Mouse (Mus musculus): ENCODE results near the gene Lrp6. TPM values are rescaled to one million over a fixed set of nuclear protein-coding genes. Genes with fewer than 3 reads are reported as not detected.

The Lrp6 gene
- total RNA-seq, 2 experiments from 2014 or later, result 45.9 to 47.0 TPM

DNA sequence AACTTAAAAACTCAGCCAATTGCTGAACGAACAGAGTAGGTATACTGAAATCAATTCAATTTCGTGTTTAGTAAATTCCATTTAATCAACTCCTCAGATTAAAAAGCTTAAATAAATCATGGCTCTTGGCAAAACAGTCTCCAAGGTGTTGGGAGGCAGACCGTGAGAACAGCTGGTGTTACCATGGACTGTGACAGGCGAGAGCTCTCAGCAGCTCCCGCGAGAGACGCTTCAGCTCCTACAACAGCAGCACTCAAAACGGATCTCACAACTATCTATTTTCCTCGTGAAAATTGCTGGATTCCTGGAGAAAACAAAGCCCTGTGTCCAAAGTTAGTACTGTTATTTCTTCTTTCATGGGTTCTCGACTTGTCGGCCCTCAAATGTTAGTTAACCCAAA is 116.8 kb downstream of the Lrp6 start:
- DNase-seq (ENCODE audit: low spot score in 2 of 2), result peak; percentile 32 to 52
- intact Hi-C loops (cut with DNase I), result no loop called here

DNA sequence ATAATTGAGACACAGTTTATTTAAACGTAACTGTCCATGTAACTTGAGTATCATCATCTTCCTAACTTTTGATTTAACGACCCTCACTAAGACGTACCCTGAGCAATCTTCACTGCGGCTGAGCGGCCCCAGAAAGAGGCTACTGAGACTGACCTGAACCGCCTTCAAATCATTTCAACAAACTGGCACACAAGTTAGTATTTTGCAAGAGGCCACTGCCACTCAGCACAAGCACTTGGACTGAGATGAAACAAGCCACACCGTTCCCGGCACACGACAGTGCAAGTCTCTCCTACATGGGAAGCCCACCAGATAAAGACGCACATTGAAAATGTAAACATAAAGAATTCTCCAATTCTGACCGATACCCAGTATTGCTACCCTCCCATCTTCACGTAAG is 118.3 kb downstream of the Lrp6 start:
- intact Hi-C loops (cut with DNase I), result no loop called here
- DNase-seq (ENCODE audit: low spot score in 2 of 2), result no peak

DNA sequence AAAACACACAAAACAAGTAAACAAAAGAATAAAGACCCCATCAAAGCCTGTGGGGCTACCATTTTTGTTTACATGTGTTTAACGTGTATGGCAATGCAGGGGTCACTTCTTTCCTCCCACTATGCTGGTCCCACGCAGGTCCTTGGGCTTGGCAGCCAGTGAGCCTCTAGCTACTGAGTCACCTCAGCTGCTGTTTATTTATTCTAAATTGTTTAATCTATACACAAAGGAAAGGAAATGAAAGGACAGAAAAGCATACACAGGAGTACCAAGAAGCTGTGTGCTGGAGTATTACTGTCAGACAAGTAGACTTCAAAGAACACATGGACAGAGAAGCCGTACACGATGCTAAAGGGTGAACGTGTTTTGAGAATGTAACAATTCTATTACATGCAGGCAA is 122.8 kb downstream of the Lrp6 start:
- DNase-seq (ENCODE audit: low spot score in 2 of 2), result no peak
- intact Hi-C loops (cut with DNase I), result no loop called here

DNA sequence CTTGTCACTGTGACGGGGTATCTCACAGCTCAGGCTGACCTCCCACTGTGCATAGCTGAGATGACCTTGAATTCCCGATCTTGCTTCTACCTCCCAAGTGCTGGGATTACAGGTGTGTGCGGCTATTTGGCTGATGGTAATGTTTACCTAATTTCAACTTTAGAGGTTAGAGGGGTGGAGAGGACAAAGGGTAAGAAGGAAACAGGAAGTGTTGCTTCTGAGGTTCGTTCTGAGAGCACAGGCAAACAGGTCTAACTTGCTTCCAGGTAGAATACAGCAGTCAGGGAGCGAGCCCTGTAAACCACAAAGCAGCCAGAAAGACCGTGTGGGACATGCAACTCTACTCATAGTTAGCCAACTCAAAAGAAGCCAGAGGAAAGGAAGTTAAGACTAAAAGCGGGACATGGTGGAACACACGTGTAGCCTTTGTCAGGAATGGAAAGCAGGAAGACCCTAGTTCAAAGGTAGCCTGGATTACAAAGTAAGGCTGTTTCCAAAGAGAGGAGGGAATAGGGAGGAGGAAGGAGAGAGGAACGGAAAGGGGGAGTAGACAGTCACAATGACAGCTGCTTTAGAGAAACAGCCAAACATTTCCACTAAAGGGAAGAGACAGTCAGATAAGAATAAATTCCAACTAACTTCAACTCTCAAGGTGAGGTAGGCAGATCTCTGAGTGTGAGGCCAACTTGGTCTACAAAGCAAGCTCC is 123.4 kb downstream of the Lrp6 start:
- DNase-seq (ENCODE audit: low spot score in 2 of 2), result no peak
- intact Hi-C loops (cut with DNase I), result no loop called here

DNA sequence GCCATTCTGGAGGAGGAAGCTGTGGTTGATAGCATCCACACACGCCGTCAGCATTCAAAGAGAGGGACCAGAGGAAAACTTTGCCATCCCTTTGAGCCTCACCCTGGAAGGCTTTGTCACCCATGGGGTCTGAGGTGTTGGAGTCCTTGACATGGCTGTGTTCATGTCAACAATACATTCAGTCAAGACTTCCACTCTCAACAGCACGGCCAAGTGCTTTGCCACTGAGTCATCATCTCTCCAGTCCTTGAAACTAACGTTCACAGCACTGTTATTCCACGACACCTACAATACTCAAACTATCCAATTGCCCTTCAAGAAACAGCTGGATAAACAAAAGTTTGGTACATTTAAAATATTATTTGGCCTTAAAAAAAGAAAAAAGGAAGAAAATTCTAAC is 124.5 kb downstream of the Lrp6 start:
- DNase-seq (ENCODE audit: low spot score in 2 of 2), result no peak
- intact Hi-C loops (cut with DNase I), result no loop called here

DNA sequence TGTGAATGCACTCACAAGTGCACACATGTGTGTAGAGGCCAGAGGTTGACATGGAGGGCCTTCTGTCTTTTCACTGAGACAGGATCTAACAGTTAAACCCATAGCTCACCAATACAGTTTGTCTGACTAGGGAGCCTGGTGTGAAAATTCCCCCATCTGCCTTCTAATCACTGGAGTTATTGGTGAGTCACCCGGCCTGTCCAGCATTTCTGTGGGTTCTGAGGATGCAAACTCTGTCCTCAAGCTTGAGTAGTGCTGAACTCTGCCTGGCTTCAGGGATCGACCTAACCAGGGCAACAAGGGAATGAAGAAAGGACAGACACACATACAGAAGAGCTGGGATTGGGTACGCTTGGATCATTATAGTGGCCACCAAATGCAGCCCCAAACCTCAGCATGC is 125.0 kb downstream of the Lrp6 start:
- intact Hi-C loops (cut with DNase I), result no loop called here
- DNase-seq (ENCODE audit: low spot score in 2 of 2), result no peak

DNA sequence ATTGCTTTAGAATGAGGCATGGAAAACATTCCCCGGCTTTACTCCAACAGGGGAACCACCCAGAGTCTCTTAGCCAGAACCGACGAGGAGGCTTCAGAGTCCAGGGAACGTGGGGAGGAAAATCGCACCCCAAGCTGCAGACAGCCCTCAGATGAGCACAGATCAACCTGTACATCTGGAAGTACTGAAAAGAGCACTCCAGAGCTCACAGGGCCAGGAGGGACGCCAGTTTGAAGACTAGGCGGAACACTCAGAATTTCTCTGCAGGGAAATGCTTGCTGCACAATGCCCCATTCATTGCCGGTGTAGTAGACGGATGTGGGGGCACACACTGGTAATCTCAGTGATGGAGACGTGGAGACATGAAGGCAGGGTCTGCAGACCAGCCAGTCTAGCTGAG is 126.7 kb downstream of the Lrp6 start:
- DNase-seq (ENCODE audit: low spot score in 2 of 2), result no peak
- intact Hi-C loops (cut with DNase I), result no loop called here

DNA sequence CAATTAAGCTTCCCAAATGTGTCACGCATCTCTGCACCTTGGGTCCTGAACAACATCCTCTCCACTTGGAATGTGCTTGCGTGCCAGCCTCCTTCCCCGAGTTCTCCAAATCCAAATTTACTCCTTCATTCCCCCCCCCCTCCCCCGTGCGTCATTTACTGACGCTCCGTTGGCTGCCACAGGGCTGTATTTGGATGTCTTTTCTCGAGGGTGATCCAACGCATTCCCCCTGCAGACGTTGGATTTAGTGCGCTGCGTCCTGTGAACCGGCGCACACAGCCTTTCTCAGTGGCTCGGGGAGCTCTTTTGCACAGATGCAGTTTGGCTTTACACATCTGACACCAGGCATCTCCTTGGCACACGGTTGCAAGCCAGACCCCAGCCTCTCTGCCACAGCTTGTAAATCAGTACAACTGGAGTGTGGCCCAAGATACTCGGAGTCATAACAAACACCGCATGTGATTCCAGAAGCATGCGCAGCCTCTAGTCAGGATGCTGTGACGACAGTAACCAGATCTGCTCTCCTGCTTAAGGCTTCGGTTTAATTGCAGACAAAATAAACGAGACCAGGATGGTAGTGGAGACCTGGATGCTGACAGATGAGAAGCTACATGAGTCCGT is 127.3 kb downstream of the Lrp6 start:
- intact Hi-C loops (cut with DNase I), result no loop called here
- peak; percentile 60 to 78 for DNase-seq (ENCODE audit: low spot score in 2 of 2)

DNA sequence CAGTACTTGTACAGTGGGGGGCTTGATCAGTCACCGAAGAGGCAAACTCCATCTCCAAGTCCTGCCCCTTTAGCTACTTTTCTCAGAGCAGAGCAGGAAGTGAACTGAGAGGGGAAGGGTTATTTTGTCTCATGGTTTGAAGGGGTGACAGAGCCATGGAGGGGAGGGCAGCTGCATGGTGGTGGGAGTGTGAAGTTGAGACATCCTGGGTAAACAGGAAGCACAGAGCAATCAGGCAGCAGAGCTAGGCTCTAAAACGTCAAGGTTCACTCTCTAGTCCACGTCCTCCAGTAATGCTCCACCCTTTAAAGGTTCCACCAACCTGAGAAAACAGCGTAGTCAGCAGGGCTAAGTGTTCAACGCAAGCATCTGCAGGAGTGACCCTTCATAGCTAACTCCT is 129.8 kb downstream of the Lrp6 start:
- intact Hi-C loops (cut with DNase I), result no loop called here
- DNase-seq (ENCODE audit: low spot score in 2 of 2), result no peak

DNA sequence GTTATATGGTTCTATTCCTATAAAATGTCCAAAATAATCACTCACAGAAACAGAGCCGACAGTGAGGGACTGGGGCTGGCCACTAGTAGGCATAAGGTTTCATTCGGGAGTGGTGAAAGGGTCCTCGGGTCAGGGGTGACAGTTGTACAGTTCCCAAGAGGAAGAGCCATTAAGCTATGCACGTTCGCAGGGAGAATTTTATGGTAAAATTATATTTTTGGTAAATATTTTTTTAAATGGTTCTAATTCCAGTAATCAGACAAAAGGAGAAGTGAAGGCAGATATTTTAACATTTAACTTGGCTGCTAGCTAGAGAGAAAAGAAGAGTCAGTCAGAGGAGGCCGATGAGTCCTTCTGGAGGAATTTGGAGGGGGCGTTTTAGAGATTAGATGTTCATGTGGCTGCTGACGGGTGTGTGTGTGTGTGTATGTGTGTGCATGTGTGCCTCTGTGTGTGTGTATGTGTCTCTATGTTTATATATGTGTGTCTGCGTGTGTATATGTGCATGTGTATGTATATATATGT is 131.8 kb downstream of the Lrp6 start:
- no peak for DNase-seq (ENCODE audit: low spot score in 2 of 2)
- intact Hi-C loops (cut with DNase I), result no loop called here

DNA sequence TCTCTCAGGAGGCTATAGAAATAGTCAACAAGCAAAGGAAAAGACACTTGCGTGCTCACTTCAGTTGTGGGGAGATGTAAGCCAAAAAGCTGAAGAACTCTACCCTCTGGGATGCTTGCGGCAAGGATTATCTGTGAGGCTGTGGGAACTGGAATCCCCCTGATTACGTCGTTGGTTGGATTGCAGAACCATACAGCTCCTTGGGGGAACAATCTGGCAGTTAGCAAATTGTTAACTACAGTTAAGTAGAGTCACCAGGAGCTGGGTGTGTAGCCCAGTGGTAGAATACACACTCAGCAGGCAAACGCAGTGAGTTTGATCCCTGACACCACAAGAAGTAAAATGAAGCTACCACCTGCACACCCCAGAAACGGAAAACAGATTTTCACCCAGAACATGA is 132.7 kb downstream of the Lrp6 start:
- DNase-seq (ENCODE audit: low spot score in 2 of 2), result no peak
- intact Hi-C loops (cut with DNase I), result no loop called here

DNA sequence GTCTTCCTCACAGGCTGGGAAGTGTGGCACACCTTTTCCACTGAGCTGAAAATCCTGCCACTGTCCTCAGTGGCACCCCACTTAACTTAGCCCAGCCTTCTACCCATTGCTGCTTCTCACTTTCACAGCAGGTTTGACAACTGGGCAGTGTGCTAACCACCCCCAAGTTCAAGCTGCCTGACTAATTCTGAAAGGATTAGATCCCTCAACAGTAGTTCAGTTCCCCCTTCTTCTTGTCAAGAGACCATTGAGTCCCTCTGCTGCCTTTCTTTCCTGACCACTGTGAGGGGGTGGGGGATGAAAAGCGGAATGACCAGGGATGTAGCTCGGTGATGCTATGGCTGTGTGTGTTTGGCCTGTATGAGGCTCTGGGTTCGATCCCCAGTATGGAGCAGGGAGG is 133.5 kb downstream of the Lrp6 start:
- DNase-seq (ENCODE audit: low spot score in 2 of 2), result no peak
- intact Hi-C loops (cut with DNase I), result no loop called here

DNA sequence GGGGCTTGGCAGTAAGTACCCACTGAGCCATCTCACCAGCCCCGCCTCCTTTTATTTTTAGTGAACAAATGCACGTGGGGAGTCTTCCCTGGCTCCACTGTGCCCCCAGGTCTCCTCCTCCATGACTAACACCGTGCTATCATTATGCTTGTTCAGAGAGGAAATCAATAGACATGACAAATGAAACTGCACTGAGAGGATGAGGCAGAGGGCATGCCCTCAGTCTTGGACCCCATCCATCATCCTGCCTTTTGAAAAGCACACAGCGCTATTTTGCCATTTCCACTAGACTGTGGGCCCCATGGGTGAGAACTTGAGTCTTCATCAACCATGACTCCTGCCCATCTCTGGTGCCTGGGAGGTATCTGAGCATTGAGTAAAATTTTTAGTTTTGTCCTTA is 135.2 kb downstream of the Lrp6 start:
- intact Hi-C loops (cut with DNase I), result no loop called here
- no peak for DNase-seq (ENCODE audit: low spot score in 2 of 2)

DNA sequence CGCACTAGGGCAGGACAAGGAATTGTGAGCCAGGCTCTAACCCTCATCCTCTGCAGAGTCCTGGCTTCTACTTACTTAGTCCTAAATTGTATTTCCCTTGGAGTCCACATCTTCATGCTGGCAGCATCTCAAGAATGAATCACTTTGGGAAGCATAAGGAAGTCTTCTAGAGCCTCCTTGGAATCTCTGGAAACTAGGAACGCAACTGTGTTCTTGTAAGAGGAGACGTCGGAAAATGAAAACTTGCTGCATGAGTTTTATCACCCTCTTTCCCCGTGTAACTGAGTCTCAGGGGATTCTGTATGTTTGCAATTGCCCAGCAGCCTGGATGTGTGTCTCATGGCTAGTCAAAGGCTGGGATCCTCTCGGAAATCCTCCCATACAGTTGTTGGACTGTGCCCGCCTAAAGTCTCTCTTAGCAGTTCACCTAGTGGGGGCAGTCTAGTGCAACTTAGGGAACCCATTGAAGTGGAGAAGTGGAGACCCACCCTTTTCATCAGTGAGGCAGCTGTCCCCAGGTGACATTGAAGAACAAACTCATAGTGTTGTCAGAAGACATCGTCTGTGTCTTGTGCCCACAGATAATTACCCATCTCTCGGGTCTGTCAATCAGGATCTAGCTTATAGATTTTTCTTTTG is 136.5 kb downstream of the Lrp6 start:
- intact Hi-C loops (cut with DNase I), result no loop called here
- peak in 1 of 2 experiments; percentile 51 for DNase-seq (ENCODE audit: low spot score in 2 of 2)

DNA sequence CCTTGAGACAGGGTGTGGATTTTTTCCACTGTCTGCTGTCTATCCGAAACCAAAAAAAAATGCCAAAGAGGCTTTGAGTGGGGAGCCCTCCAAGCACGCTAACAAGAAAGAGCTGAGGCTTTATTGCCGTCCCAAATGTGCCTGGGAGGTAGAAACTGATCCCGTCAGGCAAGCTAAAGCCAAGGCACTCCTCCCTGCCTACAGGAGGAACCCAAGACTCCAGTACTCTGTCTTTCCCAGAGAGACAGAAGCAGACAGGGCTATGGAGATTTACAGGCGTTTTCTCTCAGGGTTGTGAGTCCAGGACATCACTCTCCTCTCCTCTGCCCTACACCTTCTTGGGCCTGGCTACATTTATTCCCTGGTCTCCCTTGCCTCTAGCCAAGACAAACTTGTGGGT is 138.3 kb downstream of the Lrp6 start:
- intact Hi-C loops (cut with DNase I), result loop anchor here (10.0 kb wide), 3 partner anchors 366 to 516 kb away; partner anchors contain the start of gene Dusp16

DNA sequence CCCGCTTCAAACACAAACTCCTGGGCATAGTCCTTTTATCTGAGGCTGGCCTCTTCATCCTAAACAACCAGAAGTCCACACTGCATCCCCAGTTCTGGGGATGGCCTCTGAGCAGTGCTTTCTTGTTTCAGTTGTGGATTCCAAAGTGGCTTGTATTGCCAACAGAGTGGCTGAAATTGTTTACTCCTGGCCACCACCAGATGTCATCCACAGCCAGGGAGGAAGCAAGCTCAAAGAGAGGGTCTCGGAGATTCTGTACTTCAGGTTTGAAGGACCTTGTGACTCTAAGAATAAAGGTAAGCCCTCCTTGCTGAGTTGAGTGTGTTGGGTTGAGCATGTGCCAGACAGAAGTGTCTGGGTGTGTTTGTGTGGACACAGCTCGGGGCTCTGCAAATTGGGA is 139.6 kb downstream of the Lrp6 start:
- DNase-seq (ENCODE audit: low spot score in 2 of 2), result no peak
- intact Hi-C loops (cut with DNase I), result loop anchor here (10.0 kb wide), 3 partner anchors 368 to 518 kb away; partner anchors contain the start of gene Dusp16

More for the DNA sequence above, 138.3 kb downstream of the Lrp6 start:
- DNase-seq (ENCODE audit: low spot score in 2 of 2), result no peak

DNA sequence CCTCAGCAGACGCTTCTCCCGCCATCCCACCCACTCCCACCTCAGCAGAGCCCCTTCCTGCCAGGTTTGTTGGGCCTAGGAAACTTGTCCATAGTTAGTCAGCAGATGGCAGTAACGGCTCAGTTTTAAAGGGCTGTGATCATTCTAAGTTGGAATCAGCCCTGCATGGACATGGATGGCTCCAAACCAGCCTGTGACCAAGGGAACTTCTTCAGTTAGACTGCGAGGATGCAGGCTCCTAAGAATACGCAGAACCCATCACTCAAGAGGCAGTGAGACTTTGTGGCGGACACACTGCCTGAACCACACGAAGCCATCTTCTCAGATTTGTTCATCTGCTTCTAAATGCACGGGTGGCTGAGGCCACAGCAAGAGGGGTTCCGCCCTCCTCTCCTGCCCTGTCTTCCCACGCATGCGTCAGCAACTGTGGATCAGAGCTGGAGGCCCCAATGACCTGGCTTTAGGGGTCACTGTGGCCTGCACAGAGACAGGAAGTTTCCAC is 141.5 kb downstream of the Lrp6 start:
- intact Hi-C loops (cut with DNase I), result loop anchor here (1.0 to 10.0 kb wide), 5 partner anchors 182 to 520 kb away; partner anchors contain the start of gene Dusp16
- peak; percentile 73 to 83 for DNase-seq (ENCODE audit: low spot score in 2 of 2)

DNA sequence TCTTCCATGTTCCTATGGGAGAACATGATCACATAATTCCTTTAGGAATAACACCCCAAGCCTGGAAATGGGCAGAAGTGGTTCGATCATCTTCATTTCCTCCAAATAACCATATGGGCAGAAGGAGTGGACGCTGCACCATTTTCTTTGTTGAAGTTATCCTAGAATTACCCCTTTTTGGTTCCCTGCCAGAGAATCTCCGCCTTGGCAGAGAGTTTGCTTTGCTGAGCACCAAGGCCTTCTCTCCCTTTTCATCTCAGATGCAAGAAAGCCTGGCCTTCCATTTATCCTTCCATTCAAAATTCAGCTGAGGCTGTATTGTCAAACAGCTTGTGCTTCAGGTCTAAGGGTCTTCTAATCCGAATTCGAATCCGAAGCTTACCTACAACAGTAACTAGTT is 144.8 kb downstream of the Lrp6 start:
- no peak for DNase-seq (ENCODE audit: low spot score in 2 of 2)
- intact Hi-C loops (cut with DNase I), result loop anchor here (10.0 kb wide), 3 partner anchors 373 to 523 kb away; partner anchors contain the start of gene Dusp16

DNA sequence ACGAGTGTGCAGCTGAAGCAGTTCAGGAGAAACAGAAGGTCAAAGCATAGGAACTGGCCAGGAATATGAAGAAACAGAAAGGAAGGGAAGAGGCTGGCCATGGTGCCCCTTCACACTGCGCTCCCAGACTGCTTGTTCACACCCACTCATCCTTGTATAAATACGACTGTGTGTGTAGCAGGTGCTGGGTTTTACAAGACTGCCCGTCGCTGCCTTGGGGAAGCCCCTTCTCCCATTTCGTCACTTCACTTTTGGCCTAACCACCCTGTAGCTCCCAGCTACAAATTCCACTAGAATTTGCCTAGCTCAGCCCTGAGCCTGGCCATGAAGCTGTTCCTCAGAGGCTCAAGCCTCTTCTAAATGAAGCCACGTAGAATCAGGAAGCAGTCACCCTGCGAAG is 146.4 kb downstream of the Lrp6 start:
- no peak for DNase-seq (ENCODE audit: low spot score in 2 of 2)
- intact Hi-C loops (cut with DNase I), result loop anchor here (10.0 kb wide), 3 partner anchors 374 to 524 kb away; partner anchors contain the start of gene Dusp16

DNA sequence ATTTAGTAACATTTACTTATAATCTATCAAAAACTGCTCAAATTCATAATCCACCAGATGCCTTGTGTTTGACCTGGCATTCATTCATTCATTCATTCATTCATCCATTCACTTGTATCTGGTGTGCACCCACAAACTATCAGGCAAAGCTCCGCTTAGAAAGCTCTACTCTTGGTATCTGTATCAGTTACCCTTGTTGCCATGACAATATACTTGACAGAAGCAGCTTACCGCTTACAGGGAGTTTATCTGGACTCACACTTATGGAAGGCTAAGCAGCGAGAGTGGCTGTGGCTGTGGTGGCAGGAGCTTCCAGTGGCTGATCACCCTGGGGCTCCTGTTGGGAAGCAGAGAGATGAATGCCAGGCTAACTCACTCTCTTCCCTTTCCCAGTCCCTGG is 148.9 kb downstream of the Lrp6 start:
- intact Hi-C loops (cut with DNase I), result no loop called here
- DNase-seq (ENCODE audit: low spot score in 2 of 2), result no peak
